Mouse (Mus musculus) liver, embryonic 12.5 days (tissue): ENCODE data around the gene Chchd6. TPM values are rescaled to one million over a fixed set of nuclear protein-coding genes. Genes with fewer than 3 reads are reported as not detected.

Experiments used
- ATAC-seq: fragments of 200-750 bp; cut with Nextera tagmentation; 2 replicates; pipeline ENCODE4 v1.8.0; 2017; ENCODE audit warnings: moderate number of reproducible peaks, mild to moderate bottlenecking, moderate library complexity
- H3K27ac ChIP-seq: fragments of 300-500 bp; sonication (generic); 2 replicates; pipeline ENCODE4 v1.5.1; 2016; ENCODE audit warnings: mild to moderate bottlenecking
- H3K27me3 ChIP-seq: fragments of 300-500 bp; sonication (generic); replicated peaks from 2 replicates; pipeline ENCODE4 v1.6.1; 2016; ENCODE audit warnings: mild to moderate bottlenecking, moderate library complexity
- H3K36me3 ChIP-seq: fragments of 300-500 bp; sonication (generic); 2 replicates; pipeline ENCODE4 v1.6.1; 2016; ENCODE audit warnings: mild to moderate bottlenecking, moderate library complexity
- H3K4me1 ChIP-seq: fragments of 300-500 bp; sonication (generic); 2 replicates; pipeline ENCODE4 v1.6.1; 2016
- H3K4me2 ChIP-seq: fragments of 300-500 bp; sonication (generic); 2 replicates; pipeline ENCODE4 v1.6.1; 2016; ENCODE audit warnings: mild to moderate bottlenecking, moderate library complexity
- H3K4me3 ChIP-seq: fragments of 300-500 bp; sonication (generic); 2 replicates; pipeline ENCODE4 v1.5.1; 2016; ENCODE audit warnings: mild to moderate bottlenecking, moderate library complexity
- H3K9ac ChIP-seq: fragments of 300-500 bp; sonication (generic); 2 replicates; pipeline ENCODE4 v1.6.1; 2016; ENCODE audit warnings: mild to moderate bottlenecking, moderate library complexity
- H3K9me3 ChIP-seq: fragments of 300-500 bp; sonication (generic); replicated peaks from 2 replicates; pipeline ENCODE4 v1.6.1; 2016; ENCODE audit warnings: mild to moderate bottlenecking, moderate library complexity
- WGBS: fragments of 180-500 bp; shearing (Covaris S2); methylation state at CpG from one replicate; pipeline ENCODE4 v1.1.7; 2016; ENCODE audit not compliant: insufficient replicate concordance; 5-methylcytosine and 5-hydroxymethylcytosine counted together
- polyA plus RNA-seq: library from polyadenylated mRNA; unstranded; fragments of >200 nt; fragmentation: Nextera tagmentation; extraction: Ambion mirVana; gene quantifications from 2 replicates; pipeline ENCODE4 v1.2.1, GENCODE M21; 2016

Gene Chchd6
- polyA plus RNA-seq, 1 experiment from 2014 or later = 27.7 TPM

DNA sequence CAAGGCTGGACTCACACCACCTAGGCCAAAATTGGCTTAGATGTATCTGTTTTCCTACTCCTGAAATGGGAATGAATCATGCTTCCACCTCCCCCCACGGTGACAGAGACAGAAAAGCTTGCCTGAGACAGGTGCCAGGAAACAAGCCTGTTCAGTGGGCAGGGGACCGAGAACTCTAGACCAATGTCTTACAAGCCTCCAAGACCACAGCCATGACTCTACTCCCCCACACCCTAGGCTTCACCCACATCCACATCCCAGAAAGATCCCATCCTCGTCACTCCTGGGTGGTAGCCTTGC is 250.0 kb downstream of the Chchd6 start:
- ATAC-seq = no peak
- 53% methylated on average over 3 of the region's 3 CpGs for WGBS
- H3K4me3 ChIP-seq = no peak overlapping the region
- peaks cover 15% of the 10 kb centered on the region for H3K4me1 ChIP-seq
- peaks cover 42% of the 10 kb centered on the region for H3K36me3 ChIP-seq
- H3K27me3 ChIP-seq = no peaks in the 10 kb centered on the region
- no peaks in the 10 kb centered on the region for H3K9me3 ChIP-seq
- H3K4me2 ChIP-seq = no peak overlapping the region
- peak overlapping the region; percentile 55; the same call in 1 of the 2 replicates for H3K27ac ChIP-seq
- H3K9ac ChIP-seq = no peak overlapping the region

- peak; percentile 66 for ATAC-seq
- Histone ChIP-seq H3K36me3 (peaks cover 42% of the 10 kb centered on the region), H3K9me3 (no peaks in the 10 kb centered on the region), H3K27me3 (no peaks in the 10 kb centered on the region), H3K27ac (peak overlapping the region; percentile 55; the same call in 1 of the 2 replicates), H3K4me3 (no peak overlapping the region), H3K4me2 (no peak overlapping the region), H3K4me1 (peaks cover 14% of the 10 kb centered on the region), H3K9ac (no peak overlapping the region)
- WGBS = 38% methylated on average over 10 of the region's 10 CpGs
Observed at GRCm38 (mm10) chr6:89344613-89345485, 250.6 kb downstream of the Chchd6 start.

DNA sequence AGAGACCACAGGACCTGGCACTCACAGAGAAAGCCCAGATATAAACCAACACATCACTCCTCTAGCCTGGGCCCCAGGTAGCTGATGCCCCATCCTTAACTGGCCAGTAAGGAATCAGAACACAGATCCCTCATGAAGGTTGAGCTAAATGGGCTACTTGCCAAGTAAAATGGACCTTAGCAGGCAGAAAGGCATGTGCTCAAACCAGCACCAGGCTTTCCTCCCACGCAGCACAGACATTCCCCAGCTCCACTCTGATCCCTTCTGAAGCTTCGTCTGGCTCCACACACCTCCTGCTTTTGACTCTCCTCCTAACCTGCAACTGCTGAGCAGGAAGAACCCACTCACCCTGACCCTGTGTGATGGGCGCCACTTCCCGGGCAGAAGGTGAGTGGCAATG is 253.5 kb downstream of the Chchd6 start:
- Histone ChIP-seq H3K9me3 (no peaks in the 10 kb centered on the region), H3K9ac (no peak overlapping the region), H3K4me3 (no peak overlapping the region), H3K4me1 (peaks cover 14% of the 10 kb centered on the region), H3K27me3 (no peaks in the 10 kb centered on the region), H3K27ac (no peak overlapping the region), H3K4me2 (no peak overlapping the region), H3K36me3 (peaks cover 50% of the 10 kb centered on the region)
- WGBS = 75% methylated on average over 4 of the region's 4 CpGs
- ATAC-seq = no peak

- ATAC-seq = no peak
- no peak overlapping the region for H3K4me2 ChIP-seq
- H3K9me3 ChIP-seq = no peaks in the 10 kb centered on the region
- H3K27ac ChIP-seq = no peak overlapping the region
- WGBS = 73% methylated on average over 2 of the region's 2 CpGs
- peaks cover 66% of the 10 kb centered on the region for H3K36me3 ChIP-seq
- no peaks in the 10 kb centered on the region for H3K27me3 ChIP-seq
- H3K4me1 ChIP-seq = peaks cover 2% of the 10 kb centered on the region; the same call in 1 of the 2 replicates
- no peak overlapping the region for H3K9ac ChIP-seq
- no peak overlapping the region for H3K4me3 ChIP-seq
Observed at GRCm38 (mm10) chr6:89339447-89339846, 256.0 kb downstream of the Chchd6 start.

DNA sequence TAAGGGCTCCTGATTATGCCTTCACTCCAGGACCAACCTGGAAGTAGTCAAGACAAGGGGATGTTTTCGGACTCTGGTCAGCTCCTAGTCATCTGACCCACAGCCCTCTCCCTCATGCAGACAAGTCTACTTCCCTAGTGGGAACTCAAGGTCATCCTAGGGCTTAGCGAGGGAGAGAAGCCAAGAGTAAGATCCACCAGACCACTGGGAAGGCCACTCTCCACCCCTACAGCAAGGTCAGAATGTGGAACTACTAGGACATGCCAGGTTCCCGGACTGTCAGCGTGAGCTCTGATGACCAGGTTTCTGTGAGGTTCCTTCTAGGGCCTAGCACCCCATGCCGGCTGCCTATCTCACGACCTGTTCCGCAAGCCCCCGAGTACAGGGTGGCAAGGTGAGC is 256.7 kb downstream of the Chchd6 start:
- H3K4me2 ChIP-seq = no peak overlapping the region
- peaks cover 2% of the 10 kb centered on the region; the same call in 1 of the 2 replicates for H3K4me1 ChIP-seq
- H3K27ac ChIP-seq = no peak overlapping the region
- no peak overlapping the region for H3K4me3 ChIP-seq
- H3K9me3 ChIP-seq = no peaks in the 10 kb centered on the region
- no peak for ATAC-seq
- WGBS = 82% methylated on average over 8 of the region's 8 CpGs
- H3K27me3 ChIP-seq = no peaks in the 10 kb centered on the region
- H3K9ac ChIP-seq = no peak overlapping the region
- peaks cover 72% of the 10 kb centered on the region for H3K36me3 ChIP-seq

DNA sequence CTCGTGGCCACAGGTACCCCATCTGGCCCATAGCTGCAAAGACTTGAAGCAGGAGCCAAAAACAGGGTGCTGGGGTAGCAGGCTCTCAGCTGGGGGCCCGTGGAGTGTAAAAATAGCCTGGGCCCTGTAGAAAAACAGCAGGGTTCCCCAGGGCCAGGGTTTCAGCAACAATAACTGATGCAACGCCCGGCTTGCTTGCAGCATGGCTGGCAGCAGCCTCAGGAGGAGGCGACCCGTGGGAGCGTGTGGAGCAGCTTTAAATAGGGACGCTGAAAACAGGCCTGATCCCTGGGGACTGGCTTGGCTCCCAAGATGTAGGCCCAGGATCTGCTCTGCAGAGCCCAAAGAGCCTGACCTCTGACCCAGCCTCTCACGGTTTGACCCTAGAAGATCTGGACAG is 257.9 kb downstream of the Chchd6 start:
- H3K4me3 ChIP-seq = no peak overlapping the region
- H3K4me2 ChIP-seq = no peak overlapping the region
- no peaks in the 10 kb centered on the region for H3K9me3 ChIP-seq
- H3K4me1 ChIP-seq = peaks cover 2% of the 10 kb centered on the region; the same call in 1 of the 2 replicates
- no peaks in the 10 kb centered on the region for H3K27me3 ChIP-seq
- H3K27ac ChIP-seq = no peak overlapping the region
- WGBS = 84% methylated on average over 9 of the region's 9 CpGs
- no peak for ATAC-seq
- H3K36me3 ChIP-seq = peaks cover 74% of the 10 kb centered on the region
- H3K9ac ChIP-seq = no peak overlapping the region

DNA sequence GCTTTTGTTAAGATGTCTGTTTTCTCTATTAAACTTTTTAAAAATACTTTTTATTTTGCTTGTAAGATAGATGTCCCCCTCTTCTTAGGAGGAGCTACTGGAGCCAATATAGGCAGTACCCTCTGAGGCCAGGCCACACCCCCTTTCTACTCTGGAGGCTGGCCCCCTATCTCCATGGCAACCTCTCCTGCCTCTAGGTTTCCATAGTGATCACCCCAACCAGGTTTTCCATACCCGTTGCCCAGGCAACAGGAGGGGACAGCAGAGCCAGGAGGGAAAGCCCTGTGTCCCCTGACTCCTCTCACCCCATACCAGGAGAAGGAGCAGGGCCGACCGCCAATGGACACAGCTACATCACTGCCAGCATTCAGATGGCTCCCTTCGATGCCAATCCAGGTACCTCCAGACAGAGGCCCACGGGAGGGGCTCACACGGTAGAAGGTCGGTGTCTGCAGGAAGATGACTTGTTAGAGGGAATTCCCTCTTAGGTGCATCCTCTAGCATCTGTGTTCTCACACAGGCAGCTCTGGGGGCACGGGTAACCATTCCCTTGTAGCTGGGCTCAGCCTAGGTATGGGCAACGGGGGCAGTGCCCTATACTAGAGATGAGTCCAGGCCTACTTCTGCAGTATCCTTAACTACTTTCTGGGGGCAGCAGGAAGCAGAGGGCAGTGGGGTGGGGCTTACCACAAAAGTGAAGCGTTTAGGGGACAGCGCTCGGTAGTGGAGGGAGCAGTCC is 261.3 kb downstream of the Chchd6 start:
- no peak for ATAC-seq
- H3K4me1 ChIP-seq = peaks cover 2% of the 10 kb centered on the region; the same call in 1 of the 2 replicates
- no peak overlapping the region for H3K4me3 ChIP-seq
- whole genome bisulfite sequencing = 80% methylated on average over 12 of the region's 12 CpGs
- no peak overlapping the region for H3K9ac ChIP-seq
- H3K36me3 ChIP-seq = peaks cover 84% of the 10 kb centered on the region
- no peaks in the 10 kb centered on the region for H3K27me3 ChIP-seq
- no peak overlapping the region for H3K27ac ChIP-seq
- H3K4me2 ChIP-seq = no peak overlapping the region
- H3K9me3 ChIP-seq = no peaks in the 10 kb centered on the region

Other genes with a start within 250 kb of the Chchd6 start
- 6.7 and 7.2 TPM in 2 replicates for gene Plxna1, start 233.0 kb downstream of the Chchd6 start, polyA plus RNA-seq
- 6.1 and 6.4 TPM in 2 replicates for gene Txnrd3, start 48.3 kb upstream of the Chchd6 start, polyA plus RNA-seq
- gene Vmn1r40, start 111.9 kb upstream of the Chchd6 start, polyA plus RNA-seq = not detected in 2 replicates
- gene Vmn1r41, start 145.1 kb upstream of the Chchd6 start, polyA plus RNA-seq = not detected in 2 replicates